Mouse (Mus musculus) heart, adult 2 months (tissue): ENCODE measurements around the gene Ano1.
A peak's percentile ranks its signal among the peaks of the same experiment; 100 is the strongest.

ENCODE experiments used
- CTCF ChIP-seq: fragments of 200-600 bp; IDR thresholded peaks from 2 replicates; pipeline ENCODE4 v1.8.1; 2022; ENCODE audit warnings: antibody characterized with exemption, mild to moderate bottlenecking, moderate library complexity
- EP300 ChIP-seq: fragments of 200-500 bp; IDR thresholded peaks from 2 replicates; pipeline ENCODE4 v1.6.1; 2011; ENCODE audit warnings: low read depth, low read length, control low read depth; ENCODE audit not compliant: insufficient read depth
- POLR2A ChIP-seq: fragments of 200-500 bp; IDR thresholded peaks from 2 replicates; pipeline ENCODE4 v1.6.1; 2011; ENCODE audit warnings: mild to moderate bottlenecking, low read depth, low read length, control low read depth; ENCODE audit not compliant: insufficient read depth

GRCm38 (mm10) chr7:144789601-144790556, 38.1 kb upstream of the Ano1 start:
- TF ChIP-seq EP300 (no peak), POLR2A (no peak), CTCF (peak; percentile 24; the same call in 1 of the 2 replicates)
